Mouse (Mus musculus): ENCODE data around the gene Gbe1.

Gene Gbe1

GRCm38 (mm10) chr16:70353058-70353457 lies 39.3 kb downstream of the Gbe1 start:
- no peak for DNase-seq (ENCODE audit: low read depth, low spot score)

GRCm38 (mm10) chr16:70358326-70358725 lies 44.6 kb downstream of the Gbe1 start:
- DNase-seq (ENCODE audit: low read depth, low spot score), result no peak

- no peak for DNase-seq (ENCODE audit: low read depth, low spot score)
Measured at GRCm38 (mm10) chr16:70365229-70365628, 51.5 kb downstream of the Gbe1 start.

GRCm38 (mm10) chr16:70381045-70381444 lies 67.3 kb downstream of the Gbe1 start:
- no peak for DNase-seq (ENCODE audit: low read depth, low spot score)

GRCm38 (mm10) chr16:70385494-70385893 lies 71.7 kb downstream of the Gbe1 start:
- DNase-seq (ENCODE audit: low read depth, low spot score), result no peak

GRCm38 (mm10) chr16:70387385-70387784 lies 73.6 kb downstream of the Gbe1 start:
- no peak for DNase-seq (ENCODE audit: low read depth, low spot score)

GRCm38 (mm10) chr16:70395276-70395675 lies 81.5 kb downstream of the Gbe1 start:
- no peak for DNase-seq (ENCODE audit: low read depth, low spot score)

GRCm38 (mm10) chr16:70407780-70408179 lies 94.0 kb downstream of the Gbe1 start:
- DNase-seq (ENCODE audit: low read depth, low spot score), result no peak

- DNase-seq (ENCODE audit: low read depth, low spot score), result no peak
Measured at GRCm38 (mm10) chr16:70421077-70421476, 107.3 kb downstream of the Gbe1 start.

GRCm38 (mm10) chr16:70449520-70449919 lies 135.8 kb downstream of the Gbe1 start:
- DNase-seq (ENCODE audit: low read depth, low spot score), result no peak

- DNase-seq (ENCODE audit: low read depth, low spot score), result no peak
Measured at GRCm38 (mm10) chr16:70475583-70475982, 161.8 kb downstream of the Gbe1 start.

- DNase-seq (ENCODE audit: low read depth, low spot score), result no peak
Measured at GRCm38 (mm10) chr16:70476161-70476560, 162.4 kb downstream of the Gbe1 start.

- DNase-seq (ENCODE audit: low read depth, low spot score), result no peak
Measured at GRCm38 (mm10) chr16:70480494-70480893, 166.7 kb downstream of the Gbe1 start.

- no peak for DNase-seq (ENCODE audit: low read depth, low spot score)
Measured at GRCm38 (mm10) chr16:70506457-70506856, 192.7 kb downstream of the Gbe1 start.

- no peak for DNase-seq (ENCODE audit: low read depth, low spot score)
Measured at GRCm38 (mm10) chr16:70510938-70511337, 197.2 kb downstream of the Gbe1 start.

GRCm38 (mm10) chr16:70522861-70523260 lies 209.1 kb downstream of the Gbe1 start:
- DNase-seq (ENCODE audit: low read depth, low spot score), result no peak

- no peak for DNase-seq (ENCODE audit: low read depth, low spot score)
Measured at GRCm38 (mm10) chr16:70523566-70523965, 209.8 kb downstream of the Gbe1 start.

GRCm38 (mm10) chr16:70524273-70524672 lies 210.5 kb downstream of the Gbe1 start:
- DNase-seq (ENCODE audit: low read depth, low spot score), result no peak

- no peak for DNase-seq (ENCODE audit: low read depth, low spot score)
Measured at GRCm38 (mm10) chr16:70527224-70527623, 213.5 kb downstream of the Gbe1 start.

- no peak for DNase-seq (ENCODE audit: low read depth, low spot score)
Measured at GRCm38 (mm10) chr16:70535224-70535623, 221.5 kb downstream of the Gbe1 start.

- DNase-seq (ENCODE audit: low read depth, low spot score), result no peak
Measured at GRCm38 (mm10) chr16:70550835-70551234, 237.1 kb downstream of the Gbe1 start.

- DNase-seq (ENCODE audit: low read depth, low spot score), result no peak
Measured at GRCm38 (mm10) chr16:70561635-70562348, 248.0 kb downstream of the Gbe1 start.

- no peak for DNase-seq (ENCODE audit: low read depth, low spot score)
Measured at GRCm38 (mm10) chr16:70562574-70562973, 248.8 kb downstream of the Gbe1 start.

GRCm38 (mm10) chr16:70563456-70563855 lies 249.7 kb downstream of the Gbe1 start:
- no peak for DNase-seq (ENCODE audit: low read depth, low spot score)
